Mouse (Mus musculus): Measurements from ENCODE around the gene Fam76a. TPM values are rescaled to one million over a fixed set of nuclear protein-coding genes. Genes with fewer than 3 reads are reported as not detected.

The Fam76a gene
- polyA plus RNA-seq, 1 experiment from 2014 or later: 25.8 TPM

- Histone ChIP-seq H3K27me3 (replicated peaks) (no peaks in the 10 kb centered on the region), H3K9me3 (replicated peaks) (no peaks in the 10 kb centered on the region), H3K4me1 (no peaks in the 10 kb centered on the region), H3K4me3 (no peak overlapping the region), H3K4me2 (no peak overlapping the region), H3K36me3 (peaks cover 87% of the 10 kb centered on the region), H3K27ac (no peak overlapping the region), H3K9ac (no peak overlapping the region)
- 78% methylated on average over 6 of the region's 6 CpGs for WGBS (ENCODE audit: insufficient replicate concordance)
- no peak for ATAC-seq
Observed at GRCm38 (mm10) chr4:132912156-132912555, 10.2 kb downstream of the Fam76a start.

DNA sequence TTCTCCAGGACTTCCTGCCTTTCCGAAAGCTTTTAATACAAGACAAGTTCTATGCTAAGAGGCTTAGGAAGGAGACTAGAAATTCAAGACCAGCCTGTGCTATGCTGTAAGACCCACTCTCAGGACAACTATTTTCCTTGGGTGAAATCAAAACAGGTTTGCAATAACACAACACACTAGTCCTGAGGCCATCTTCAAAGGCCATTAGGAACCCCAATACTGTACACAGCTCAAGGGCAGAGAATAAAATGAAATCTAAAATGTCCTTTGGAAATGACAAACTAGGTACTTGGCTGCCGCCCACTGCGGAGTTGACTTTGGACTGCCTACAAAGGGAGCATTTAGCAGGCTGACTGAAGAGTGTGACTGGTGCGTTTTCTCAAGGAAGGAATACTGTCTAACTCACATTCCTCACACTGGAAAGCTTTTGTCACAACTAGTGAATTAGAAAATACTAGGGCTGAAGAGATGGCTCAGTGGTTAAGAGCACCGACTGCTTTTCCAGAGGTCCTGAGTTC lies 16.5 kb downstream of the Fam76a start:
- no peak overlapping the region for H3K27ac ChIP-seq
- no peak for ATAC-seq
- no peak overlapping the region for H3K4me2 ChIP-seq
- H3K9me3 ChIP-seq (replicated peaks): no peaks in the 10 kb centered on the region
- no peak overlapping the region for H3K9ac ChIP-seq
- H3K4me3 ChIP-seq: no peak overlapping the region
- H3K27me3 ChIP-seq (replicated peaks): no peaks in the 10 kb centered on the region
- peaks cover 80% of the 10 kb centered on the region for H3K36me3 ChIP-seq
- H3K4me1 ChIP-seq: peaks cover 6% of the 10 kb centered on the region; the same call in 1 of the 2 replicates
- 90% methylated on average over 5 of the region's 5 CpGs for WGBS (ENCODE audit: insufficient replicate concordance)

- no peak for ATAC-seq
- Histone ChIP-seq H3K27ac (no peak overlapping the region), H3K9ac (no peak overlapping the region), H3K4me3 (no peak overlapping the region), H3K4me2 (no peak overlapping the region), H3K4me1 (peaks cover 6% of the 10 kb centered on the region; the same call in 1 of the 2 replicates), H3K27me3 (replicated peaks) (no peaks in the 10 kb centered on the region), H3K36me3 (peaks cover 78% of the 10 kb centered on the region), H3K9me3 (replicated peaks) (no peaks in the 10 kb centered on the region)
- 74% methylated on average over 9 of the region's 9 CpGs for WGBS (ENCODE audit: insufficient replicate concordance)
Observed at GRCm38 (mm10) chr4:132904765-132905309, 17.5 kb downstream of the Fam76a start.

GRCm38 (mm10) chr4:132904071-132904470 lies 18.3 kb downstream of the Fam76a start:
- no peaks in the 10 kb centered on the region for H3K9me3 ChIP-seq (replicated peaks)
- peaks cover 73% of the 10 kb centered on the region for H3K36me3 ChIP-seq
- H3K4me3 ChIP-seq: no peak overlapping the region
- H3K27me3 ChIP-seq (replicated peaks): no peaks in the 10 kb centered on the region
- no peak for ATAC-seq
- H3K4me2 ChIP-seq: no peak overlapping the region
- H3K4me1 ChIP-seq: peaks cover 6% of the 10 kb centered on the region; the same call in 1 of the 2 replicates
- WGBS (ENCODE audit: insufficient replicate concordance): 68% methylated on average over 2 of the region's 2 CpGs
- H3K9ac ChIP-seq: no peak overlapping the region
- no peak overlapping the region for H3K27ac ChIP-seq

DNA sequence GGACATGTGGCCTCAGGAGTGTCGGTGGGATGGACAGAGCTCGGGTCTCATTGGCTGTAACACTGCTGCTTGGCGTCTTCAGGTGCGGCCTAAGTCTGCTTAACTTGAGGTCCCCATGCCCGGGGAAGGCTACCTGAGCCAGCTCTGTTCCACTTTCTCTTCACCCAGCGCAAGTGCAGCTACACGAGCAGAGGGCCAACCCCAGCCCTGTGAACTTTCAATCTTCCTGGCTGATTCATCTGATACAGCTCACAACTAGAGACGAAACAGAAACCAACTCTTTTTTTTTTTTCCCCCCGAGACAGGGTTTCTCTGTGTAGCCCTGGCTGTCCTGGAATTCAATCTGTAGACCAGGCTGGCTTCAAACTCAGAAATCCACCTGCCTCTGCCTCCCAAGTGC lies 24.2 kb downstream of the Fam76a start:
- Histone ChIP-seq H3K4me2 (no peak overlapping the region), H3K4me1 (peaks cover 9% of the 10 kb centered on the region), H3K4me3 (no peak overlapping the region), H3K9ac (no peak overlapping the region), H3K27me3 (replicated peaks) (peaks cover 21% of the 10 kb centered on the region), H3K36me3 (peaks cover 33% of the 10 kb centered on the region), H3K9me3 (replicated peaks) (no peaks in the 10 kb centered on the region), H3K27ac (no peak overlapping the region)
- 72% methylated on average over 9 of the region's 9 CpGs for WGBS (ENCODE audit: insufficient replicate concordance)
- no peak for ATAC-seq

DNA sequence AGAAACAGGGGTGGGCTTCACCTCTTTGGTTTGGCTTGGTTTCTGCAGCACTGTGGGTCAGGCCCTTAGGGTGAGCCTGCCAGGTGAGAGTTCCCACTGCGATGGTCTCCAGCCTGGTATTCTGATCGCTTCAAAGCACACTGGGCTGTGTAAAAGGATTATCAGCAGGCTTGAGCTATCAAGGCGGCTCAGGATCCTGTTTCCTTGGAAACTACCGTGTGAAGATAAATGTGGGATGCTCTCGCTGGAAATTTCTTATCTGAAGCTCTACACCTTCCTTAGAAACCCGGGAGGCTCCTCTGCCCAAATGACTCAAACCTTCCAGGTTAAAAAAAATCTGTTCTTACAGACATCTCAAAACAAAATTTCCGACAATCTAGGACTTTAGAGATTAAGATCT lies 28.0 kb downstream of the Fam76a start:
- H3K4me3 ChIP-seq: no peak overlapping the region
- H3K27me3 ChIP-seq (replicated peaks): peaks cover 21% of the 10 kb centered on the region
- WGBS (ENCODE audit: insufficient replicate concordance): 16% methylated on average over 7 of the region's 7 CpGs
- no peak overlapping the region for H3K9ac ChIP-seq
- H3K4me2 ChIP-seq: no peak overlapping the region
- no peaks in the 10 kb centered on the region for H3K9me3 ChIP-seq (replicated peaks)
- H3K27ac ChIP-seq: no peak overlapping the region
- no peak for ATAC-seq
- H3K4me1 ChIP-seq: peaks cover 9% of the 10 kb centered on the region
- H3K36me3 ChIP-seq: no peaks in the 10 kb centered on the region

DNA sequence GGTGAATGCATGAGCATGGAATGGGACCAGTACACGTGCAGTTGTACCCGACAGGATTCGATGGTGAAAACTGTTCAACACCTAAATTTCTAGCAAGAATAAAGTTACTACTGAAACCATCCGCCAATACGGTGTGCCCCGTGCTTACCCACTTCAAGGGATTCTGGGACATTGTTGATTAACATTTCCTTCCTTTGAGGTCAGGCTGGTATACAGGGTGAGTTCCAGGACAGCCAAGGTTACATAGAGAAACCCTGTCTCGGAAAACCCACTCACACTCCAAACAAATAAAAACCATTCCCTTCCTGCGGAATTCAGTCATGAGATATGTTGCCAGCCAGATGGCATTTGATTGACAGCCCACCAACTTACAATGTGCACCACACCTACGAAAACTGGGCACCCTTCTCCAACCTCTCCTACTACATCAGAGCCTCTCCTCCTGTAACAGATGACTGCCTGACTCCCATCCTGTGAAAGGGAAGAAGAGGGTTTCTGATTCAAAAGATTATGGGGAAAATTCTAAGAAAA lies 37.4 kb downstream of the Fam76a start:
- H3K36me3 ChIP-seq: peaks cover 14% of the 10 kb centered on the region
- H3K9ac ChIP-seq: peak overlapping the region; percentile 92
- no peak for ATAC-seq
- peak overlapping the region; percentile 83 for H3K4me3 ChIP-seq
- peak overlapping the region; percentile 93 for H3K4me2 ChIP-seq
- H3K27ac ChIP-seq: peak overlapping the region; percentile 89
- no peaks in the 10 kb centered on the region for H3K27me3 ChIP-seq (replicated peaks)
- 11% methylated on average over 9 of the region's 9 CpGs for WGBS (ENCODE audit: insufficient replicate concordance)
- H3K9me3 ChIP-seq (replicated peaks): no peaks in the 10 kb centered on the region
- H3K4me1 ChIP-seq: peaks cover 28% of the 10 kb centered on the region

DNA sequence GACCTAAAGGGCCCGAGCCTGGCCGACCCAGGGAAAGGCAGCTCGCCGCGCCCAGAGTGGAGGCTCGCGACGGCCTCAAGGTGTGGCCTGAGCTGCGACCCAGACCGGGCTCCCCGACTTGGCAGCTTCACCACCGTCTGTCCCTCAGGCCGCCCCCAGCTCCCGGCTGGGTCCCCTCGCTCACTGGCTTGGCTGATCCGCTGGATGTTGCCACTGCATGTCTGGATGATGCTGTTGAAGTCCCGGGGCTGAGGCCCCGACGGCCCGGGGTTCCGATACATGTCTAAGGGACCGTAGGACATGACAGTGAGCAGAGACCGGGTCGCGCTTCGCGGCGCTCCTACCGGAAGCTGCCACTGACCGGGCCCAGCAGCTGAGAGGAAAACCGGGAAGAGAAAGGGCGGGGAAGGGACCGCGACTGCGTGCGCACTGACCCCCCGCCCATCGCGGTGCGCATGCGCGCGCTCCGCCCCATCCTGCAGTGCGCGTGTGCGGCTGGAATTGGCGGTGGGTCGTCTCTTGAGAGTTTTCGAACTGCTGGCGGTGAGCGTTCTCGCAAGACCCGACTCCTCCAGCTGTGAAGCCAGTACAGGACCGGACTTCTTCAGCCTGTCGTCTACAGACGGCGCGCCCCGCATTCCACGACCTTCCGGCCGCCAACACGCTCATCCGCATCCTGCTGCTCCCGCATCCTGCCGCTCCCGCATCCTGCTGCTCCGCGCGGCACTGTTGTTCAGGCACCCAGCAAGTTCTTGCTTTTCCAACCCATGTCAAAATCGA lies 38.1 kb downstream of the Fam76a start, which contains the start of gene Stx12:
Gene Stx12 (minus strand): TSS at position 446 of the 780 bp plus-strand sequence.
- H3K9me3 ChIP-seq (replicated peaks): no peaks in the 10 kb centered on the region
- peak within 1 kb of the TSS; percentile 93 for H3K4me2 ChIP-seq
- H3K4me1 ChIP-seq: peaks cover 28% of the 10 kb centered on the region
- peak within 1 kb of the TSS; percentile 83 for H3K4me3 ChIP-seq
- peak within 1 kb of the TSS; percentile 92 for H3K9ac ChIP-seq
- WGBS (ENCODE audit: insufficient replicate concordance): under 1% methylated on average over 72 of the region's 72 CpGs
- peak within 1 kb of the TSS; percentile 89 for H3K27ac ChIP-seq
- peaks cover 20% of the 10 kb centered on the region for H3K36me3 ChIP-seq
- peak; percentile 92 for ATAC-seq
- H3K27me3 ChIP-seq (replicated peaks): no peaks in the 10 kb centered on the region

DNA sequence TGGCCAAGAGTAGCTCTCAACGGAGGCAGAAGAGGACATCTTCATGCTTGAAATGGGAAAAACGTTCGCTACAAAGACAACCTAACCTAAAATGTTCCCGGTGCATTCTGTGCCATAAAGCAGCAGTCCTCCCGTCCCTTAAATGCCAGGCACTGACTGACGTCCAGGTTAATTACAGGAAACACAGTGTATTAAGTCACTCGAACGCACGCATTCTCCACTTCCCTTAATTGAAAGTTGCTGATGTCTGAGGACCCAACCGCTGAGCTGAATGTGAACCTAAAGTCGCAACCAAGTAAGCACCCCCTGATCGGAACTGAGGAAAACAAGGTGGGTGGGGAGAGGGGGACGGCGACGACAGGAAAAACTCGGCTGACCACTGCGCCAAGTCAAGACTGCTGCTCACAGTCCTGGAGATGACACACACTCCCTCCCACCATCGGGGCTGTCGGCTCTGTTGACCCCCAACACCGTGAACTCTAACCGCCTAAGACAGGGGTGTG lies 38.7 kb downstream of the Fam76a start:
- peak overlapping the region; percentile 83 for H3K4me3 ChIP-seq
- WGBS (ENCODE audit: insufficient replicate concordance): 2% methylated on average over 21 of the region's 21 CpGs
- ATAC-seq: no peak; the same call in 1 of the 2 replicates
- peak overlapping the region; percentile 89 for H3K27ac ChIP-seq
- H3K4me1 ChIP-seq: peaks cover 28% of the 10 kb centered on the region
- no peaks in the 10 kb centered on the region for H3K9me3 ChIP-seq (replicated peaks)
- H3K9ac ChIP-seq: peak overlapping the region; percentile 92
- H3K27me3 ChIP-seq (replicated peaks): no peaks in the 10 kb centered on the region
- peaks cover 20% of the 10 kb centered on the region for H3K36me3 ChIP-seq
- peak overlapping the region; percentile 93 for H3K4me2 ChIP-seq

GRCm38 (mm10) chr4:132874363-132875097 lies 47.8 kb downstream of the Fam76a start:
- WGBS (ENCODE audit: insufficient replicate concordance): 76% methylated on average over 7 of the region's 7 CpGs
- Histone ChIP-seq H3K27me3 (replicated peaks) (no peaks in the 10 kb centered on the region), H3K4me3 (no peak overlapping the region), H3K36me3 (peaks cover 30% of the 10 kb centered on the region), H3K27ac (no peak overlapping the region), H3K4me2 (no peak overlapping the region), H3K4me1 (peaks cover 37% of the 10 kb centered on the region), H3K9ac (no peak overlapping the region), H3K9me3 (replicated peaks) (no peaks in the 10 kb centered on the region)
- no peak for ATAC-seq

DNA sequence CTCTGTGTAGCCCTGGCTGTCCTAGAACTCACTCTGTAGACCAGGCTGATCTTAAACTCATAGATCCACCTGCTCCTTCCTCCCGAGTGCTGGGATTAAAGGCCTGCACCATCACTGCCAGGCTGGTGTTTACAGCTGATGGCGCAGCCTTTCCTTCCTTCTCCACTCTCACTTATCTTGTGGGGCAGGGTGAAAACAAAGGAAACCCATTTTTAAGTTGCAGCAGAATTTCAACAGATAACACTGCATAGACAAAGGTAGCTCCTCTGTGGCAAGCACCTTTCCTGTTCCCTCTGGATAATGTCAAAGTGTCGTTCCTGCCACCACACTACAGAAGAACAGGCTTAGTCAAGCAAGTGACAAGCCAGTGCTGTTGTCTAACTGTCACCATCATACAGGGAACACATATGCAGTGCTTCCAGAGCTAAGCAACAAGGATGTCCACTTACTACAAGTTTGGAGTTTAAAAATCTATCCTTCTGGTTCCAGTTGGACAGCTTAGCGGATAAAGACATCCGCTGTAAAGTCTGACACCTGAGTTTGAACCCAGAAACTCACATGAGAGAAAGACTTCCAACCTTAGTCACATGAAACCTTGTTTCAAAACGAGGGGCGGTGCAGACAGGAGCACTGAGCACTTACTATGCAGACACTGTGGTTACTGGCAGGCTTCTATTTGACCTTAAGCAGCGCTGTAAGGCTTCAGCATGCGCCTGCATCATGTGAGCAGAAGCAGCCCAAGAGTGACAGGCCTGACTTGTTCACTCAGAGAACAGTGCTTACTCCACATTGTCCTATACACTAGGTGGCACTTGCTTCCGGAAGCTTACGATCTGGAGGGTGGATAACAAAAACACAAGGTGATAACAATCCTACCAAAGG lies 48.6 kb downstream of the Fam76a start:
- Histone ChIP-seq H3K4me2 (no peak overlapping the region), H3K27me3 (replicated peaks) (no peaks in the 10 kb centered on the region), H3K4me3 (no peak overlapping the region), H3K9me3 (replicated peaks) (no peaks in the 10 kb centered on the region), H3K27ac (0 out of 2 replicates have a peak overlapping the region, but pooled peaks have one; percentile 52), H3K9ac (no peak overlapping the region), H3K4me1 (peaks cover 37% of the 10 kb centered on the region), H3K36me3 (peaks cover 36% of the 10 kb centered on the region)
- 62% methylated on average over 11 of the region's 11 CpGs for WGBS (ENCODE audit: insufficient replicate concordance)
- 0 out of 2 replicates have a peak, but pooled peaks have one; percentile 40 for ATAC-seq

All from liver, embryonic 12.5 days (tissue).